Mouse (Mus musculus) brain, embryonic 14.5 days (tissue): ENCODE data around the gene Kcnh1.

Source experiments
- CTCF ChIP-seq: fragments of 200-500 bp; IDR thresholded peaks from 2 replicates; pipeline ENCODE4 v1.5.1; 2012; ENCODE audit warnings: inconsistent platforms, mild to moderate bottlenecking, moderate library complexity, borderline replicate concordance; ENCODE audit not compliant: insufficient read depth, insufficient read length; ENCODE audit errors: extremely low read depth
- POLR2A ChIP-seq: fragments of 200-500 bp; IDR thresholded peaks from 2 replicates; pipeline ENCODE4 v1.6.1; 2012; ENCODE audit warnings: mild to moderate bottlenecking, inconsistent platforms, borderline replicate concordance; ENCODE audit not compliant: poor library complexity, insufficient read depth, insufficient read length, severe bottlenecking; ENCODE audit errors: extremely low read depth

DNA sequence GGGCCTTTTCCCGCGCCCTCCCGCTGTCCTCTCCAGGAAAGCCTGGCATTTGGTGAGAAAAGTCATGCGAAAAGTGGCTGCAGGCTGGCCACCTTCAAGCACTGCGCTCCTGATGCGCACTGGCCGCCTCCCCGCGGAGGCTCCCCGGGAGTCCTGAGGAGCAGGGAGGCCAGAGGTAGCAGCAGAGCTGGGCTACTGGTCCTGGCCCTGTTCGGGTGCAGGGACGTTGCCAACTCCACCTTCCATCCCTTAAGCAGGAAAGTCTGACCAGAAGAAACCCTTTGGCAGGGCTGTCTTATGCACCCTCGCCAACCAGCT is 707 bp downstream of the Kcnh1 start:
- TF ChIP-seq POLR2A: no peak
- no peak for TF ChIP-seq CTCF
